Mouse (Mus musculus) urinary bladder, postnatal 14 days (tissue): ENCODE measurements around the gene Methig1.
"Not testable (repeated sequence)": the region's sequence is repeated elsewhere in the genome, so short reads cannot be mapped to it uniquely, and the experiment has no call there.

Experiments used
- DNase-seq: peaks from one replicate; pipeline ENCODE4 v3.0.0; 2021; ENCODE audit warnings: low spot score

Gene Methig1

GRCm38 (mm10) chr15:100337847-100338246 lies 15.1 kb upstream of the Methig1 start:
- DNase-seq = peak; percentile 83

- DNase-seq = not testable (repeated sequence)
Observed at GRCm38 (mm10) chr15:100341314-100341980, 11.5 kb upstream of the Methig1 start.

- no peak for DNase-seq
Observed at GRCm38 (mm10) chr15:100345484-100345883, 7.5 kb upstream of the Methig1 start.

GRCm38 (mm10) chr15:100346761-100347160 lies 6.2 kb upstream of the Methig1 start:
- no peak for DNase-seq

GRCm38 (mm10) chr15:100349496-100349895 lies 3.5 kb upstream of the Methig1 start:
- no peak for DNase-seq

- DNase-seq = no peak
Observed at GRCm38 (mm10) chr15:100351501-100352060, 1.4 kb upstream of the Methig1 start.

GRCm38 (mm10) chr15:100353399-100353798 lies 450 bp downstream of the Methig1 start:
- DNase-seq = not testable (repeated sequence)

GRCm38 (mm10) chr15:100355876-100356275 lies 2.9 kb downstream of the Methig1 start:
- DNase-seq = no peak

GRCm38 (mm10) chr15:100364242-100364641 lies 11.3 kb downstream of the Methig1 start, which contains the start of gene Higd1c:
Gene Higd1c (plus strand): TSS chr15:100364542.
- DNase-seq = no peak

- DNase-seq = not testable (repeated sequence)
Observed at GRCm38 (mm10) chr15:100365967-100366366, 13.0 kb downstream of the Methig1 start.

GRCm38 (mm10) chr15:100367119-100367518 lies 14.2 kb downstream of the Methig1 start:
- no peak for DNase-seq

- peak; percentile 72 for DNase-seq
Observed at GRCm38 (mm10) chr15:100375066-100375465, 22.1 kb downstream of the Methig1 start.

GRCm38 (mm10) chr15:100377847-100378505 lies 25.0 kb downstream of the Methig1 start:
- not testable (repeated sequence) for DNase-seq

GRCm38 (mm10) chr15:100379658-100380057 lies 26.7 kb downstream of the Methig1 start:
- no peak for DNase-seq

GRCm38 (mm10) chr15:100380104-100380503 lies 27.2 kb downstream of the Methig1 start:
- DNase-seq = no peak

- DNase-seq = no peak
Observed at GRCm38 (mm10) chr15:100385705-100386104, 32.8 kb downstream of the Methig1 start.

GRCm38 (mm10) chr15:100387544-100388223 lies 34.7 kb downstream of the Methig1 start:
- no peak for DNase-seq

- no peak for DNase-seq
Observed at GRCm38 (mm10) chr15:100388224-100388835, 35.4 kb downstream of the Methig1 start.

GRCm38 (mm10) chr15:100388886-100389285 lies 35.9 kb downstream of the Methig1 start:
- DNase-seq = no peak

- no peak for DNase-seq
Observed at GRCm38 (mm10) chr15:100391066-100391465, 38.1 kb downstream of the Methig1 start.

GRCm38 (mm10) chr15:100391599-100391998 lies 38.6 kb downstream of the Methig1 start:
- no peak for DNase-seq

GRCm38 (mm10) chr15:100393016-100393415 lies 40.1 kb downstream of the Methig1 start:
- DNase-seq = no peak
